Comparison of ENCODE assay signal across 27 mouse cellular contexts in the genomic region with DNA sequence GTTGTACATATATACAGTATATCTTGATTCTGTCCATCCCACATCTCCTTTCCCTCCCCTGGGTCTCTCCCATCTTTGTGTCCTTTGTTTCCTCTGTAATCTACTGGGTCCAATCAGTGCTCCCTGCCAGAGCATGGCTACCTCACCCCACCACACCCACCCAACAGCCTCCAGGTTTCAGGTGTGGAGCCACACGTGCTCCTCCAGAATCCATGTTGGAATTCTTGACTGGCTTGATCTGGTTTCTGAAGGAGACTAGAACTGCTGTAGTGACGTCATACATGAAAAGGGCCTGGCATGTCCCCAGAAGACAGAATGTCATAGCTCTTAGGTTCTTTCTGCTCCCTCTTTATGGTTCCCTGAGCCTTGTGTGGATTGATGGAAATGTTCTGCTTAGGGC.
"Had no signal": no experiment of that assay in that cellular context is flagged by ENCODE, and none has a peak within 500 bp of the region (broad histone marks: within the 10 kb centered on the region; RNA-seq: fewer than 3 reads in every experiment).

No protein-coding gene starts in this region.

- H3K36me3 ChIP-seq: embryonic facial prominence, embryonic 10.5 days; embryonic facial prominence, embryonic 12.5 days; embryonic facial prominence, embryonic 13.5 days; embryonic facial prominence, embryonic 15.5 days; forebrain, embryonic 10.5 days; forebrain, embryonic 12.5 days; forebrain, embryonic 15.5 days had no signal

- H3K27ac ChIP-seq: embryonic facial prominence, embryonic 10.5 days; embryonic facial prominence, embryonic 12.5 days; embryonic facial prominence, embryonic 13.5 days; embryonic facial prominence, embryonic 15.5 days; forebrain, embryonic 10.5 days; forebrain, embryonic 12.5 days; forebrain, embryonic 13.5 days; forebrain, embryonic 15.5 days; gastrocnemius, adult 2 months; heart, adult 2 months had no signal

- H3K9ac ChIP-seq: embryonic facial prominence, embryonic 12.5 days; embryonic facial prominence, embryonic 13.5 days; embryonic facial prominence, embryonic 15.5 days; forebrain, embryonic 12.5 days; forebrain, embryonic 13.5 days; forebrain, embryonic 15.5 days; forebrain, postnatal 0 days had no signal

- H3K4me2 ChIP-seq: embryonic facial prominence, embryonic 12.5 days; embryonic facial prominence, embryonic 13.5 days; embryonic facial prominence, embryonic 15.5 days; forebrain, embryonic 12.5 days; forebrain, embryonic 13.5 days; forebrain, embryonic 15.5 days had no signal

- DNase-seq: cerebellum, adult 8-10 months; cerebellum, adult 9-10 months; cerebellum, adult 9-11 months; cerebellum, postnatal 10 days; cerebellum, postnatal 14 days; cerebellum, postnatal 25 days; cerebellum, postnatal 36 days; embryo, embryonic 11 days; forebrain, postnatal 0 days; gastrocnemius, adult 2 months; gastrocnemius, postnatal 10 days; gastrocnemius, postnatal 14 days; gastrocnemius, postnatal 25 days; gastrocnemius, postnatal 36 days; heart, adult 18-20 months; heart, adult 2 months had no signal

- ATAC-seq: forebrain, embryonic 13.5 days; forebrain, embryonic 14.5 days; forebrain, embryonic 15.5 days; forebrain, embryonic 16.5 days; forebrain, postnatal 0 days had no signal

- H3K27me3 ChIP-seq: embryonic facial prominence, embryonic 12.5 days; embryonic facial prominence, embryonic 13.5 days; embryonic facial prominence, embryonic 15.5 days; forebrain, embryonic 15.5 days had no signal

- H3K4me3 ChIP-seq: embryonic facial prominence, embryonic 10.5 days; embryonic facial prominence, embryonic 12.5 days; embryonic facial prominence, embryonic 13.5 days; embryonic facial prominence, embryonic 15.5 days; erythroblast, embryonic 14.5 days; forebrain, embryonic 10.5 days; forebrain, embryonic 12.5 days; forebrain, embryonic 13.5 days; forebrain, embryonic 15.5 days; gastrocnemius, adult 2 months; heart, adult 2 months had no signal

- H3K4me1 ChIP-seq: forebrain, embryonic 12.5 days; forebrain, embryonic 13.5 days; forebrain, embryonic 15.5 days had no signal

- H3K9me3 ChIP-seq: embryonic facial prominence, embryonic 10.5 days; embryonic facial prominence, embryonic 12.5 days; embryonic facial prominence, embryonic 13.5 days; embryonic facial prominence, embryonic 15.5 days; forebrain, embryonic 10.5 days; forebrain, embryonic 12.5 days; forebrain, embryonic 13.5 days; forebrain, embryonic 15.5 days had no signal
